Mouse (Mus musculus): ENCODE data around the gene Hipk2. TPM values are rescaled to one million over a fixed set of nuclear protein-coding genes. Genes with fewer than 3 reads are reported as not detected.

Gene Hipk2
- total RNA-seq, 2 experiments from 2014 or later = 45.1 to 46.0 TPM

- DNase-seq = no peak
These were observed 27.0 kb upstream of the Hipk2 start for GRCm38 (mm10) chr6:38902820-38903439.

DNA sequence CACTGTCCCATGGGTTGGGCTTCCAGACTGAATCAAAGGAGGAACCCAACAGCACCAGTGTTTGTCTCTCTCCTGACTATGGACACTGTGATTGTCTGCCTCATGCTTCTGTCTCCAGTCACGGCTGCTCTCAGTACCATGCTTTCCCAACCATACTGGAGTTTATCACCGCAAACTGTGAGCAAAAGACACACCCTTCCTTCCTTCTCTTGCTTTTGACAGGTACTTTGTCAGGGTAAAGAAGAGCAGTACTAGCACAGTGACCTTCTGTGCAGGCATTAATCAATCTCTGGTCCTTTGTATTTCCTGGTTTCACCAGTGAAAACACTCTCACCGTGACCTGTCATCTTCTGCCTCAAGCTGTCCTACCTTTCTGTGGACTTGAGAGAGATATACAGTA, 25.7 kb upstream of the Hipk2 start:
- DNase-seq = no peak

DNA sequence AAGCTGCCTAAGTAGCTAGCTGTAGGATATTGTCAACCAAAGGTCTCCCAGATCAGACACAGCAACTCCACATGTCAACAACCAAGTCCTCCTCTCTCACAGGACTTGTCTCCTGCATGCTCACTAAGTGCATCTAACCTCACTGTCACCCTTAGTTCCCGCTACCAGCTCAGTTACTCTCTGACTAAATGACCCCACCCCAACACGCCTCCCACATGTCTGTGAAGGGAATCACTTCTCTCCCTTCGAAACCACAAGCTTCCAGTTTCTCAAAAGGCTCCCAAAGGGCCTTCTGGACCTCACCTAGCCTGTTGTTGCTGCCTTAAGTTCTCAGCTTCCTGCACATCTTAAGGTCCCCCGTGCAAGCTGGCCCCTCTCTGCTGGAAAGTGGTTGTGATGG, 25.2 kb upstream of the Hipk2 start:
- no peak for DNase-seq

GRCm38 (mm10) chr6:38900479-38901126, 24.6 kb upstream of the Hipk2 start:
- DNase-seq = no peak

- DNase-seq = no peak
These were observed 24.1 kb upstream of the Hipk2 start for GRCm38 (mm10) chr6:38900073-38900472.

DNA sequence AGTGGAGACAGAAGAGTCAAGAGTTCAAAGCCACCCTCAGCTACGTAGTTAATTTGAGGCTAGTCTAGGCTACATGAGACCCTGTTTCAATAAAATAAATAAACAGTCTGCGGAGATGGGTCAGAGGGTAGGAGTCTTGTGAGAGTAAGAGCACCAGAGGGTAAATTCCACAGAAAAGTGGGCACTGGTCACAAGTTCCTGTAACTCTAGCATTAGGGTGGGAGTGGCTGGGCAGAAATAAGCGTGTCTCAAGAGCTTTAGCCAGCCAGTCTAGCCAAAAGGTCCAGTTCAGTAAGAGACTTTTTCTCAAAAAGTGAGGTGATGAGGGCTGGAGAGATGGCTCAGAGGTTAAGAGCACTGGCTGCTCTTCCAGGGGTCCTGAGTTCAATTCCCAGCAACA, 17.6 kb upstream of the Hipk2 start:
- DNase-seq = no peak

DNA sequence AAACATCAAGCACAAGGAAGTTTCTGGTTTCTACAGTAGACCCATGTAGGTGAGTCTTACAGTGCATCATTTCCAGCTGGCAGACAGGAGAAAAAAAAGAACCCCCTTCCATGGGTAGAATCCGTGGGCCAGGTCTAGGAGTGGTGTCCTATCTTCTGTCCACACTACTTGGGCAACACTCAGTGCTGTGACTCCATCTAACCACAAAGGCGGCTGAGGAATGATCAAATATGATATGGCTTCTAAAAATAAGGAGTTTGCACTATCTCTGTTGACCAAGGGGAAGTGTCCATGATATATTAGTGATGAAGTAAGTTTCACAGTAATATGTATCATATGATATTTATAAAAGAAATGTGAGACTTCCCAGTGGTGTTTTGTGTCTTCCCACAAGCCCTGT, 16.1 kb upstream of the Hipk2 start:
- DNase-seq = no peak

DNA sequence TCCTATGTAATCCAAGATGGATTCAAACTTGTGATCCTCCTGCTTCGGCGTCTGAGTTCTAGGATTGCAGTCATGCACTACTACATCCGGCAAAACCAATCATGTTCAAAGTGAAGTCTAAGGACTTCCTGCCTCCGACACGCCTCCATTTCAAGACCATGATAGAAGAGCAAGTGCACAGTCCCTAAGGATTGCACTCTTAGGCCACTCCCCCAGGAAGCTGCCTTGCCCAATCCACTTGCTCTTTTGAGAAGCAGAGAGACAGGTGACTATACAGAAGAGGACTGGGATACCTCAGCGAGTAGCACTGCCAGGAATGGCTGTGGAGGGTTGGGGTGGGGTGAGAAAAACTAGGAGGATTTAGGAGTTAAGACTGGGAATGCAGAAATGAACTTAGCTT, 13.2 kb upstream of the Hipk2 start:
- DNase-seq = no peak

- DNase-seq = no peak
These were observed 11.5 kb upstream of the Hipk2 start for GRCm38 (mm10) chr6:38887436-38887835.

DNA sequence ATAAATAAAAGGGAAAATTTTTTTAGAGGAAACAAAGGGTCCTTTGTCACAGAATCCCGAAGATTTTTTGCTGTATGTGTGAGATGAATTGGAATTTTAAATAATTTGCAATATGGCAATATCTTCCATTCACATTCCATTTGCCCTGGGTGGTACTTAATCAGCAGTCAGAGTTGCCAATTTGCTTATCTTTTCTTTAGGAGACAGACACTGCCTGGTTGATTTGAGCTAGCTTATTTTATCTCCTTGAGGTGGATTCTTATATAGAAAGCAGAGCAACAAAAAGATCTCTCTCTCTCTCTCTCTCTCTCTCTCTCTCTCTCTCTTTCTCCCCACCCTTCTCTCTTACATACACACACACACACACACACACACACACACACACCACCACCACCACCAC, 9.2 kb upstream of the Hipk2 start:
- DNase-seq = no peak

DNA sequence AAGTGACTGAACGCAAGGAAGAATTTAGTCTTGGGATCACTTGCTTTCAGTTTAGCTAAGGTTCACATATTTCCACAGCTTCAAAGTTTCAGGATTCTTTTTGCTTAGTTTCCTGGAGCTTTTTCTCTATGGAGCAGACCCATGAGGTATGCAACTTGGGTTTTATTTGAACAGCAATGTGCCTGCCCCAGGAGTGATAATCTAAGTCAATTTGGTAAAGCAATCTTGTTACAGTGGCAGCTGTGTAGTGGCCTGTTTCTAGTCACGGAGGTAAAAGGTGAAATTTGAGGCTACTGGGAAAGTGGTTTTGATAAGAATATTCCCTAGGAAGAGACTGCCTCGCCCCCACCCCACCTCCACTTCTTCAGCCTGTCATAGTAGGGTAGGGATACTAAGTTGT, 8.5 kb upstream of the Hipk2 start:
- DNase-seq = no peak

DNA sequence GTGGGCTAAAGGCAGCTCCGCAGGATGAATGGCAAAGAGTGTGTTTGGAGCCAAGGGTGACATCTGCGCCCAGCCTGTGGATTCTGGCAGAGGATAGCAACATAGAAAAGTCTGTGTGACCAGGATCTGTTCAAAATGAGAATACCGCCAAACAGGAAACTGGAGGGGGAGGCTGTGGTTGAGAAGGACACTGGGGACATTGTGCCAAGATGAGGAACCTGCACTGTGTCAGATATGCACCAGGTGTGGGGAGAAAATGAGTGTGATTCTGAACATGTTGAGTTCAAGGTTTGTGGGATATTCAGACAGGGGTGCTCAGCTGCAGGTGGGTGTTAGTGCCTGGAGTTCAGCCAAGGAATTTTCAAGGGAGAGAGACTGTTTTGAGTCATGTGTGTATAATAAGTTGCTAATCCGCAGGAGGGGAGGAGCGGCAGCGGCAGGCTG, 6.8 kb upstream of the Hipk2 start:
- DNase-seq = no peak

DNA sequence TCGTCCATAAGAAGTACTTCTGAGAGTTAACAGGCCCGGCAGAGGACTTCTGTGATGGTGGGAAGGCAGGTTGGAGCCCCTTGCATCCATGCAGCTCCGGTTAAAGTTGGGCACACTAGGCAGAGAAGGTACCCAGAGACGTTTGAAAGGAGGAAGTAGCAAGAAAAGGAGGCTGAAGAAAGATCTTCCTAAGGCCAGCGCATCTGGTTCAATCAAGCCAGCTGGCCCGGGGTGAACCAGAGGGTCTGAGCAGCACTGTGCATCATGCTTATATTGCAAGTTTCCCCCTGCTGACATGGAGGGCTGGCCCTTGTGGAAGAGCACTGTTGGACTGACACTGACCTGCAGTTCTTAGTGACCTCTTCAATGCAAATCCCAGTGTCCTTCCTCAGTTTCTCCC, 6.0 kb upstream of the Hipk2 start:
- DNase-seq = no peak

DNA sequence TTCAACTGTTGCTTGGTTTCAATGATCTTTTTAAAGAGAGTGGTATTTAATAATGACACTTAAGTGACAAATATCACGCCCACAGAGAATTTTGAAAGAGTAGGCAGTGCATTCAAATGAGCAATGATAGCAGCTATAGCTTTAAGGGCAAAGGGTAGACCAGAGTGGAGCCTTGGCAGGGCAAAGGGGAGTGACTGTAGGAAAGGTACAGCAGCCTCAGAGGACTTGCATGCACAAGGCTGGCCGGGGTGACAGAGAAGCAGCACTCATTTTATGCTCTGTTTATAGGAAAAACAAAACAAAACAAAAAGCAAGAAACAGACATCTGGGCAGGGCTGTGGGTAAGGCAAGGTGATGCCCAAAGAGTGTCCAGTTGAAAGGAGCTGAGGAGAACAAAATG, 5.5 kb upstream of the Hipk2 start:
- DNase-seq = no peak

- no peak for DNase-seq
These were observed 1.7 kb upstream of the Hipk2 start for GRCm38 (mm10) chr6:38877674-38878073.

- DNase-seq = peak; percentile 61
These were observed 501 bp downstream of the Hipk2 start, which contains the start of gene Tbxas1 for GRCm38 (mm10) chr6:38875258-38876070. TSS of gene Tbxas1 (plus strand) at chr6:38875404.

DNA sequence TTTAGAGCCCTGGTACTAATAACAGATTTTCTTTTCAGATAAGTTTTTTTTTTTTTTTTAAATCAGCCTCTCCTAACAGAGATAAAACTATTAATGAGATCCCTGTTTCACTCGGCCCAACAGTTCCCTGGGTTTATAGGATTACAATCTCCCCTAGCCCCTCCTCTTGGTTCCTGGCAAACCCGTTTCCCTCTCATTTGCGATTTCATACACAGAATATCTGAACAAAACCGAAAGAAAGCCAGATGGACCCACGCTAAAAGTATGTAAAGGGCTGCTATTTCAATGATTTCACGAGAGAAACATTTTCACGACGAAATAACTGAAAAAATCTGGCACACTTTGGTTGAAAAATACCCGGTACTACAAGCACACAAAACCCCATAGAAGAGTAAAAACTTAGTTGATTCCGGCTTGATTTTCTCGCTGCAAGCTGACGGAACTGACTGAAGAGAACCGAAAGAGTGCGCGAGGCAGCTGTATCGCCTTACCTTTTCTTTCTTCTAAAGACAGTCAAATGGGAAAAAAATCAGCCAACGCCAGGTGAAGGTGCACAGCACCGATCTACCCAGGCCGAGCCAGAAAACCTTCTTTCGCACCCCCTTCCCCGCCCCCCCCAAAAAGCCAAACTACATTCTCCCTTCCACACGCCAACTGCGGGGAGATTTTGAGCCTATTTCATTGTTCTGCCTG, 1.3 kb downstream of the Hipk2 start:
- peak; percentile 11 for DNase-seq

DNA sequence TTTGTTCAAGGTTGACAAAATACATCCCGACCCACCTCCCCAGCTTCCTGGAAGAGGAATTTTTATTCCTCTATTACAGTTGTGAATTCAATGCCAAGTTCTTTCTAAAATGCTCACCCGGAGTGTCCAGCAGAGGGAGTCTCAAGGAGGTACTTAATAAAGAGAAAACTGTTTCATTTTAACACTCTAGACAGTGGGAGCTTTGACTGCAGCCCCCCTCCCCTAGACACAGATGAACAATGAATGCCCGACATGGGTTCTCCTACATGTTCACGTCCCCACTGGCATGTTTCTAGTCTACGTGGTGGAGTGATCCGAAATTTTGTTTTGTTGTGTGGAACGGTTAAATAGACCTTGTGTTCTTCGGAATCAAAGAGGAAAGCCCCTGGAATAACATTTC, 1.9 kb downstream of the Hipk2 start:
- DNase-seq = peak; percentile 46

DNA sequence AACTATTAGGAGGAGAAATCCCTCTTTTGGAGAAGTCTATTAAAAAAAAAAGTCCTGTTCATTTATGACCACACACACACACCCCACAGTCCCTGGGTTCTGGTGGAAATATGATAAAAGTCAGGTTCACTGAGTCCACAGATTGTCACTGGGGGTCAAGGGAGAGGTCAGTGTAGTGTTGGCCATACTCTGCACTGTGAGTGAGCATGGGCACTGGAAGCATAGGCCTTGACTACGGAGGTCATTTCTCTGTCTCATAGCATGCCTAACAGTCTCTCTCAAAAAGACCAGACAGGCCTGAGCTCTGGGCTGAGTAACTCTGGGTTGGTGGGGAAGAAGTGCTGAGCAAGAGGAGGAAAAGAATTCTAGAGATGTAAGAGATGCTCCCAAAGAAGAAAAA, 2.6 kb downstream of the Hipk2 start:
- DNase-seq = no peak

DNA sequence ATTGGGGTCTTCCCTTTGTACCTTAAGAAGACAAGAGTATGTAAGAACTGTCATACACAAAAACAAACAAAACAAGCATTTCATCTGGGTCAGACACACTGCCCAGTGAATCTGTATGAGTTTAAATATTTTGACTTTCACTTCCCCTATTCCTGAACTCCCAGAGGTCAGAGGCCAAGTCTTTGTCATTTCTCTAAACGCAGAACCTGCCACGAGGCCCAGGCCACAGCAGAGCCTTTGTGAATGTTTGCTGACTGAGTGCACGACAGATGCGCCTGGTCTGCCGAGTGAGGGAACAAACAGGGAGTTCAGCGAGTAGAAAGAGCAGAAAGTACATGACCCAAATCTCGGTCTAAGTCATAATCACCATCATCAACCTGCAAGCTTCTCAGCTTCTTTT, 4.9 kb downstream of the Hipk2 start:
- DNase-seq = no peak

- DNase-seq = no peak
These were observed 5.9 kb downstream of the Hipk2 start for GRCm38 (mm10) chr6:38870070-38870469.

DNA sequence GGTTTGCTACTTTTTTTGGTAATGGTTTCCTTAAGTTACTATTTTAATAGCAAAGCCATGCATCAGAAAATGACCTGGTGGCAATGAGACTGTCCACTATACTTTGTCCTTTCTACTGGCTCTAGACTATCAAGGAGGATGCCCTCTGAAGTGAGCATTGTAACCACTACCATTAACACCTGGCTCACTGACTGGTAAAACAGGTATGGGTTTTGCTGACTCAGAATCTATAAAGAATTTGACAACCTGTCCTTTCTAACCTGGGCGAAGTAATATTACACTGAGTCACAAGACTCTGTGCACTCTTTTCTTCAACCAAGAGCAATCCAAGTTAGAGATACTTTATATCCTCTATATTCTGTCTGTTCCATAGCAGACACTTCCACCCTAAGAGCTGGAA, 7.0 kb downstream of the Hipk2 start:
- DNase-seq = no peak

GRCm38 (mm10) chr6:38867291-38867690, 8.7 kb downstream of the Hipk2 start:
- no peak for DNase-seq
